Mouse (Mus musculus) midbrain, postnatal 0 days (tissue): ENCODE results near the gene Nptxr. TPM values are rescaled to one million over a fixed set of nuclear protein-coding genes. Genes with fewer than 3 reads are reported as not detected.
A peak's percentile ranks its signal among the peaks of the same experiment; 100 is the strongest.

ENCODE experiments used
- ATAC-seq: fragments of 200-750 bp; cut with Nextera tagmentation; 2 replicates; pipeline ENCODE4 v1.8.0; 2017; ENCODE audit warnings: moderate number of reproducible peaks, mild to moderate bottlenecking, moderate TSS enrichment, moderate library complexity; ENCODE audit not compliant: low FRiP score
- DNase-seq: peaks from one replicate; pipeline ENCODE4 v3.0.0-alpha.2; 2015; ENCODE audit warnings: low spot score
- H3K27ac ChIP-seq: fragments of 300-500 bp; sonication (generic); 2 replicates; pipeline ENCODE4 v1.5.1; 2014; ENCODE audit warnings: low read depth, mild to moderate bottlenecking, low read length, mixed read lengths
- H3K27me3 ChIP-seq: fragments of 300-500 bp; sonication (generic); 2 replicates; pipeline ENCODE4 v1.6.1; 2014; ENCODE audit warnings: low read length, control low read depth, mixed read lengths; ENCODE audit not compliant: insufficient read depth
- H3K36me3 ChIP-seq: fragments of 300-500 bp; sonication (generic); 2 replicates; pipeline ENCODE4 v1.6.1; 2014; ENCODE audit warnings: low read length, control low read depth, mixed read lengths; ENCODE audit not compliant: insufficient read depth
- H3K4me1 ChIP-seq: fragments of 300-500 bp; sonication (generic); 2 replicates; pipeline ENCODE4 v1.6.1; 2014; ENCODE audit warnings: mild to moderate bottlenecking, control low read depth, antibody characterized with exemption, low read length, mixed read lengths; ENCODE audit not compliant: insufficient read depth
- H3K4me2 ChIP-seq: fragments of 300-500 bp; sonication (generic); 2 replicates; pipeline ENCODE4 v1.6.1; 2014; ENCODE audit warnings: low read depth, mild to moderate bottlenecking, low read length, mixed read lengths; ENCODE audit not compliant: poor library complexity, severe bottlenecking
- H3K4me3 ChIP-seq: fragments of 300-500 bp; sonication (generic); 2 replicates; pipeline ENCODE4 v1.5.1; 2014; ENCODE audit warnings: low read depth, mild to moderate bottlenecking, low read length, moderate library complexity
- H3K9ac ChIP-seq: fragments of 300-500 bp; sonication (generic); replicated peaks from 2 replicates; pipeline ENCODE4 v1.6.1; 2014; ENCODE audit warnings: mild to moderate bottlenecking, low read length, moderate library complexity, mixed read lengths; ENCODE audit not compliant: poor library complexity, severe bottlenecking
- H3K9me3 ChIP-seq: fragments of 300-500 bp; sonication (generic); 2 replicates; pipeline ENCODE4 v1.6.1; 2016; ENCODE audit warnings: low read length, control low read depth
- CTCF ChIP-seq: IDR thresholded peaks from 2 replicates; pipeline ENCODE4 v1.5.1; 2016; ENCODE audit warnings: antibody characterized with exemption, mild to moderate bottlenecking
- WGBS: fragments of 180-500 bp; shearing (Covaris S2); extraction: QIAGEN DNeasy Blood & Tissue Kit; methylation state at CpG from one replicate; pipeline ENCODE4 v1.1.7; 2014; 5-methylcytosine and 5-hydroxymethylcytosine counted together
- polyA plus RNA-seq: library from polyadenylated mRNA; unstranded; fragments of >200 nt; fragmentation: Nextera tagmentation; extraction: Ambion mirVana; gene quantifications from 2 replicates; pipeline ENCODE4 v1.2.1, GENCODE M21; 2015
- total RNA-seq: library from RNA; depleted of rRNA; stranded (reverse); fragments of >200 nt; gene quantifications from 2 replicates; pipeline ENCODE4 v1.2.3, GENCODE M21; 2014

Gene Nptxr
- total and polyA plus RNA-seq, 2 experiments from 2014 or later: 97.8 to 288 TPM

- Histone ChIP-seq H3K27me3 (no peaks in the 10 kb centered on the region), H3K9ac (peak overlapping the region; percentile 48; the same call in 1 of the 2 replicates), H3K27ac (peak overlapping the region; percentile 98), H3K4me1 (peaks cover 14% of the 10 kb centered on the region), H3K36me3 (0 out of 2 replicates have a peak, but pooled peaks cover 4% of the 10 kb centered on the region), H3K9me3 (no peaks in the 10 kb centered on the region), H3K4me3 (no peak overlapping the region), H3K4me2 (peak overlapping the region; percentile 100)
- 20% methylated on average over 9 of the region's 9 CpGs for WGBS
- no peak for DNase-seq
- no peak for TF ChIP-seq CTCF
- ATAC-seq: no peak
These were observed 30.3 kb upstream of the Nptxr start for GRCm38 (mm10) chr15:79834881-79835260.

- no peaks in the 10 kb centered on the region for H3K9me3 ChIP-seq
- 0 out of 2 replicates have a peak, but pooled peaks cover 4% of the 10 kb centered on the region for H3K36me3 ChIP-seq
- peak within 1 kb of the TSS; percentile 98 for H3K27ac ChIP-seq
- peak; percentile 98 for DNase-seq
- peaks cover 14% of the 10 kb centered on the region for H3K4me1 ChIP-seq
- no peak; the same call in 1 of the 2 replicates for TF ChIP-seq CTCF
- H3K9ac ChIP-seq: peak within 1 kb of the TSS; percentile 85
- peak; percentile 91 for ATAC-seq
- H3K4me3 ChIP-seq: peak within 1 kb of the TSS; percentile 79
- WGBS: under 1% methylated on average over 49 of the region's 58 CpGs
- peak within 1 kb of the TSS; percentile 100 for H3K4me2 ChIP-seq
- no peaks in the 10 kb centered on the region for H3K27me3 ChIP-seq
These were observed 29.7 kb upstream of the Nptxr start, which contains the start of the genes Npcd and Cbx6 for GRCm38 (mm10) chr15:79834130-79834880. TSS of gene Npcd (minus strand) at chr15:79834237. TSS of gene Cbx6 (minus strand) at chr15:79834688.

- WGBS: under 1% methylated on average over 40 of the region's 41 CpGs
- Histone ChIP-seq H3K36me3 (peaks cover 6% of the 10 kb centered on the region; the same call in 1 of the 2 replicates), H3K9me3 (no peaks in the 10 kb centered on the region), H3K27me3 (no peaks in the 10 kb centered on the region), H3K27ac (peak overlapping the region; percentile 98), H3K4me1 (peaks cover 14% of the 10 kb centered on the region), H3K4me2 (peak overlapping the region; percentile 100), H3K9ac (peak overlapping the region; percentile 85), H3K4me3 (peak overlapping the region; percentile 79)
- no peak for TF ChIP-seq CTCF
- ATAC-seq (0 out of 2 replicates have a peak, but pooled peaks have one; percentile 4), DNase-seq (peak; percentile 63)
These were observed 28.9 kb upstream of the Nptxr start for GRCm38 (mm10) chr15:79833251-79834050.

GRCm38 (mm10) chr15:79832064-79832900 lies 27.7 kb upstream of the Nptxr start:
- Histone ChIP-seq H3K9ac (peak overlapping the region; percentile 85; the same call in 1 of the 2 replicates), H3K27ac (0 out of 2 replicates have a peak overlapping the region, but pooled peaks have one; percentile 98), H3K36me3 (peaks cover 15% of the 10 kb centered on the region; the same call in 1 of the 2 replicates), H3K4me3 (peak overlapping the region; percentile 79), H3K9me3 (no peaks in the 10 kb centered on the region), H3K4me2 (peak overlapping the region; percentile 100), H3K4me1 (peaks cover 14% of the 10 kb centered on the region), H3K27me3 (no peaks in the 10 kb centered on the region)
- WGBS: 10% methylated on average over 18 of the region's 18 CpGs
- DNase-seq: peak; percentile 90
- peak; percentile 92 for TF ChIP-seq CTCF
- no peak for ATAC-seq

- H3K36me3 ChIP-seq: peaks cover 20% of the 10 kb centered on the region; the same call in 1 of the 2 replicates
- H3K4me3 ChIP-seq: no peak overlapping the region
- no peak overlapping the region for H3K4me2 ChIP-seq
- DNase-seq: peak; percentile 87
- no peak for ATAC-seq
- no peaks in the 10 kb centered on the region for H3K9me3 ChIP-seq
- H3K27me3 ChIP-seq: no peaks in the 10 kb centered on the region
- peaks cover 12% of the 10 kb centered on the region for H3K4me1 ChIP-seq
- TF ChIP-seq CTCF: peak; percentile 94
- H3K27ac ChIP-seq: no peak overlapping the region
- 12% methylated on average over 4 of the region's 4 CpGs for WGBS
- H3K9ac ChIP-seq: no peak overlapping the region
These were observed 25.8 kb upstream of the Nptxr start for GRCm38 (mm10) chr15:79830388-79830787.
